Mouse (Mus musculus): Measurements from ENCODE around the gene Samt2.
"Not testable (repeated sequence)": the region's sequence is repeated elsewhere in the genome, so short reads cannot be mapped to it uniquely, and the experiment has no call there.

Samt2 gene

DNA sequence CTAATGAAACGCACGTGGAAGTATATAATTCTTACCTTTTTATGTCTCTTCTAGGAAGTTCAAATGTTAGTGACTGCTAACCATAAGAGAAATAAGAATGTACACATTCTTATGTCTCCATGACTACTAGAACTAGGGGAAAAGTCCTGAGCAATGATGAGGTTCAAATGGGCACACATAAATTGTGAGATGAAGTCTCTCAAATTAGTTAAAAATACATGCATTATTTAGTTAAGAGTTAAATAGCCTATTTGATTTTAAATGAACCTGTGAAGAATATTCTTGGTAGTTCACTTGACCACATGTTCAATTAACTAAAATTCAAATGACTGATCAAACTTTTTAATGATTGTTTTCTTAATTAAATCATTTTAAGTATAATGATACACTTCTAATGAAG, at the start of gene Samt2:
TSS of gene Samt2 (minus strand) at position 101 of the 400 bp plus-strand sequence.
- DNase-seq = not testable (repeated sequence)

All from embryo, embryonic 11 days (tissue).